Mouse (Mus musculus): ENCODE results near the gene Vsir. TPM values are rescaled to one million over a fixed set of nuclear protein-coding genes. Genes with fewer than 3 reads are reported as not detected.

Gene Vsir
- total RNA-seq, 1 experiment from 2014 or later = 251 TPM

GRCm38 (mm10) chr10:60411794-60412193 lies 65.1 kb downstream of the Vsir start:
- ATAC-seq (replicated peaks; ENCODE audit: insufficient number of reproducible peaks, low FRiP score, low TSS enrichment, poor library complexity, severe bottlenecking) = no peak

DNA sequence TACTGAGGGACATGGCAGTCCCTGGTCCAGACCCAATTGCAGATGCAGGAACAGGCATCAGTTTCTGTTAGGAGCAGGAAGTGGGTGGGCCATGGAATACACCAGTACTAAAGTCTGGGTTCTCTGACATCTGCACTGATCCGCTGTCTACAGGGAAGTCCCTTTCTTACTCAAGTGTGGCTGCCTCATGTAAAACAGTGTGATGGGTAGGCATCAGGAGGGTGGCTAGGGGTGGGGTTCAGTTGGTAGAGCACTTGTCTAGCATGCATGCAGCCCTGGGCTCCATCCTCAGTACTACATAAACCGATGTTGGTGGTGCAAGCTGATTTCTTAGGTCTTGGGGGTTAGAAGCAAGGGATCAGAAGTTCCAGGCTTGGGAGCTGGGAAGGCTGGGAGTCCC lies 67.1 kb downstream of the Vsir start:
- no peak for ATAC-seq (replicated peaks; ENCODE audit: insufficient number of reproducible peaks, low FRiP score, low TSS enrichment, poor library complexity, severe bottlenecking)

GRCm38 (mm10) chr10:60417041-60417440 lies 70.4 kb downstream of the Vsir start:
- no peak for ATAC-seq (replicated peaks; ENCODE audit: insufficient number of reproducible peaks, low FRiP score, low TSS enrichment, poor library complexity, severe bottlenecking)

- no peak for ATAC-seq (replicated peaks; ENCODE audit: insufficient number of reproducible peaks, low FRiP score, low TSS enrichment, poor library complexity, severe bottlenecking)
These were observed 71.5 kb downstream of the Vsir start for GRCm38 (mm10) chr10:60418137-60418536.

GRCm38 (mm10) chr10:60419624-60420023 lies 73.0 kb downstream of the Vsir start:
- ATAC-seq (replicated peaks; ENCODE audit: insufficient number of reproducible peaks, low FRiP score, low TSS enrichment, poor library complexity, severe bottlenecking) = no peak

Other genes with a start within 250 kb of the Vsir start
- 0.10 to 0.58 TPM (median 0.21 TPM) in 3 replicates for gene Spock2, start 240.6 kb upstream of the Vsir start, total RNA-seq (2017)
- gene Chst3, start 127.6 kb upstream of the Vsir start, total RNA-seq (2017) = 6.9 to 10.5 TPM (median 8.1 TPM) in 3 replicates
- gene Psap, start 69.2 kb upstream of the Vsir start, total RNA-seq (2017) = 1,204 to 1,488 TPM (median 1,482 TPM) in 3 replicates
- gene Gm17455, start 52.9 kb downstream of the Vsir start, total RNA-seq (2017) = not detected in 3 replicates

All from monocyte, adult 5-6 weeks (primary cell).